Mouse (Mus musculus): Measurements from ENCODE around the gene Rlim.

Rlim gene

GRCm38 (mm10) chrX:103981169-103981689, at the start of gene Rlim:
Rlim (minus strand) TSS chrX:103981284.
- peak; percentile 76 to 91 for DNase-seq (ENCODE audit: low spot score in 2 of 2)

GRCm38 (mm10) chrX:104017196-104017595, 36.1 kb upstream of the Rlim start:
- no peak for DNase-seq (ENCODE audit: low spot score in 2 of 2)

DNA sequence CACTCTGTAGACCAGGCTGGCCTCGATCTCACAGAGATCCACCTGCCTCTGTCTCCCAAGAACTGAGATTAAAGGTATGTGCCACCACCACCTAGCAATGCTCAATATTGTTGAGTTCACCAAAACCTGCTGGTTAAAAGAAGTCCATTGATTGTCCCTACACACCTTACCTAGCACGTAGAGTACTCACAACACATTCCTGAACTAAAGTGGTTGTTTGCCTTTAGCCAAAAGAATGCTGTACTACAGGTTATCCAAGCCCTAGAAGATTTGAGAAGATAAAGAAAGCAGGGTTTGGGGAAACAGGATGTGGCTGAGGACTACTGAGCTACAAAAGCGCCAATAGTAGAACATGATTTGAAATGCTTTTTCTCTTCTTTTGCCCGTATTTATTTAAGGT, 34.0 kb upstream of the Rlim start:
- no peak for DNase-seq (ENCODE audit: low spot score in 2 of 2)

- no peak for DNase-seq (ENCODE audit: low spot score in 2 of 2)
Observed at GRCm38 (mm10) chrX:104013318-104013811, 32.3 kb upstream of the Rlim start.

GRCm38 (mm10) chrX:103994741-103995140, 13.7 kb upstream of the Rlim start:
- no peak for DNase-seq (ENCODE audit: low spot score in 2 of 2)

GRCm38 (mm10) chrX:103993864-103994263, 12.8 kb upstream of the Rlim start:
- no peak for DNase-seq (ENCODE audit: low spot score in 2 of 2)

- DNase-seq (ENCODE audit: low spot score in 2 of 2): no peak
Observed at GRCm38 (mm10) chrX:103991702-103992101, 10.6 kb upstream of the Rlim start.

GRCm38 (mm10) chrX:103990392-103990791, 9.3 kb upstream of the Rlim start:
- no peak for DNase-seq (ENCODE audit: low spot score in 2 of 2)

GRCm38 (mm10) chrX:103987215-103987964, 6.3 kb upstream of the Rlim start:
- DNase-seq (ENCODE audit: low spot score in 2 of 2): no peak

- DNase-seq (ENCODE audit: low spot score in 2 of 2): no peak
Observed at GRCm38 (mm10) chrX:103986159-103986558, 5.1 kb upstream of the Rlim start.

DNA sequence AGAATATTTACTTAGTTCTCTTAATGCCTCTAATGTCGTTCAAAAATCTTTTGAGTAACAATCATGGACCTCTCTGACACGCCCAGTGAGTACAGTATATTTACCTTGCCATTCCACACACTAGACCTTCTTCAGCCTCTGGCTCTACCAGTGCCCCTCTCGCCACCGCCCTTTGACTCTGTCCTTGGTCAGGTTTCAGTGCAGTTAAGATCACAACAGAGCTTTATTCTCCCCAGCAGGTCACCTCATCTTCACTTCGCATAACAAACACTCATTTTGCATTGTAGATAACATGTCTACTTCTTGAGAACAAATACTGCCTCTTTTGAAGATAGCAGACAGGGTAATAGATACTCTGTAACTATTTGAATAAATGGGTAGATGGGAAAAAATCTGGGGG, 3.9 kb upstream of the Rlim start:
- DNase-seq (ENCODE audit: low spot score in 2 of 2): no peak

DNA sequence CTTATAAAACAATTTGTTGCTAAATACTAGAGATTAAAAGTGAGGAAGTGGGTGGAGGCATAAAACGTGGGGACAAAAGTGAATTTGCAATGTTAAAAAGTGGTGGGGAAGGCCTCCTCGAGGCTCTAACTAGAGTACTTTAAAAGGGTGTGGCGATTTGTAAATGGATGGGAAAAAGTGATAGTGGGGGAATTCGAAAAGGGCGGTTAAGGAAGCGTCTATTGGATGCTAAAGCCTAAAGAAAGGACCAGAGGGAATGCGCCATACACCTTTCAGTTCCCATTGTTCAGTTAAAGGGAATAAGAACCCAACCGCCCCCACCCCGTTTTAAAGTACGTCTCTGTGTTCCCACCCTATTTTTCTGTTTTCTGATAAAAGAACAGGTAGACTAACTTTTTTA, 722 bp upstream of the Rlim start:
- DNase-seq (ENCODE audit: low spot score in 2 of 2): no peak

DNA sequence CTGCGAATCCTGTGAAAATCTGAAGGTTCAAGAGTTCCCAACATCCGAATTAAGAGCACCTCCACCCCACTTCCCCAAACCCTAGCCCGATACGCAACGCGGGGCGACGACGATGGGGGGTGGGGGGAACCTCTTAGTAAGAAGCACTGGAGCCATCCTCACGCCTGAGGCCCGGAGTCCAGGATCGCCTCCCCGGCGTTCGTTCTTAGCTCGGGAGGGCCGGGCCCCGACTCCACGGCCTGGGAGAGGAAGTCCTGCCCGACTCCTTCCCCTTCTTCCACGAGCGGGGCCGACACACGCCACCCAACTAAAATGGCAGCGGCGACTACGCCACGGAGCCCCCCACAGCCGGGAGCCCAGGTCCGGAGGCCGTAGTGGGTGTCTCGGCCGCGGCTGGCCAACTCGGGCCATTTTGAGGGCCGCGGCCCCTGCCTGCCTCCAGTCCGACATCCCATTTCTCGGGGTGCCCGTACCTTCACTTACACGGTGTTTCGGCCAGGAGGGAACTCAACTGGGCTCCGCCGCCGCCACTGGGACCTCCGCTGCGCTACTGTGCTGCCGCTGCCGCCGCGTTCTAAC, 405 bp downstream of the Rlim start:
- peak; percentile 10 to 17 for DNase-seq (ENCODE audit: low spot score in 2 of 2)

DNA sequence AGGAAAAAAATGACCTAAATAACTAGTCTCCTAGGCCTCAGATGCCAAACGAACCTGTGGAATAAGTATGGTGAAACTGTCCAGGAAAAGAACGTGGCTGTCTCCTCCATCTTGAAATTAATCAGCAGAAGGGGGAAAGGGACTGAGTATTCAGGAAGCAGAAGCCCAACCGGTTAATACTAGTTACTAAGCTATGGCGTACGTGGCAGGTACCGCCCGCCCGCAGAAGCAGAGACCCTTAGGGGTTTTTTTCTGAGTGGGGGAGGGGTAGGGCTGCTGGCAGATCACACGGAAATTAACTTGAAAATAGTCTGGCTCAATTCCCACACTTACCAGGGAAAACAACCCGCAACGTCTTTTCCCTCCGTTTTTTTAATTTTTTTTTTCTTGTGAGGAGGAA, 1.0 kb downstream of the Rlim start:
- DNase-seq (ENCODE audit: low spot score in 2 of 2): no peak

GRCm38 (mm10) chrX:103939701-103940100, 41.4 kb downstream of the Rlim start:
- DNase-seq (ENCODE audit: low spot score in 2 of 2): no peak

- no peak for DNase-seq (ENCODE audit: low spot score in 2 of 2)
Observed at GRCm38 (mm10) chrX:103937333-103937732, 43.8 kb downstream of the Rlim start.

DNA sequence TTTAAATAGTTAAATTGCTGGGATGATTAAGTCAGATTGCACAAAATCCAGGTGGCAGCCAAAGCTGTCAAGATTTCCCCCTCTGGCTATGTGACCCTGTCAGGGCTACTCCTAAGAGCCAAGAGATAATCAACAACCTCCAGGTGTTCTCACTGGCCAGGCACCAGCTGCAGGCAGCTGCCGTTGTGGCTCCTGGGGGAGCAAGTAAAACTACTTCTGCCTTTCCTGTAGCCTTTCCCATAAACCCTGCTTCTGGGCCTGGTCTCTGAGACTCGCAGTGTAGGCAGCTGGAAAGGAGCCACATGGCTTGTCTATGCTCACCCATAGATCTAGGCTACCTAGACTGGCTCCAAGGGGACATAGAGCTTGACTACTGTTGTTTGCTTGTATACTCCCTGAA, 58.6 kb downstream of the Rlim start:
- no peak for DNase-seq (ENCODE audit: low spot score in 2 of 2)

DNA sequence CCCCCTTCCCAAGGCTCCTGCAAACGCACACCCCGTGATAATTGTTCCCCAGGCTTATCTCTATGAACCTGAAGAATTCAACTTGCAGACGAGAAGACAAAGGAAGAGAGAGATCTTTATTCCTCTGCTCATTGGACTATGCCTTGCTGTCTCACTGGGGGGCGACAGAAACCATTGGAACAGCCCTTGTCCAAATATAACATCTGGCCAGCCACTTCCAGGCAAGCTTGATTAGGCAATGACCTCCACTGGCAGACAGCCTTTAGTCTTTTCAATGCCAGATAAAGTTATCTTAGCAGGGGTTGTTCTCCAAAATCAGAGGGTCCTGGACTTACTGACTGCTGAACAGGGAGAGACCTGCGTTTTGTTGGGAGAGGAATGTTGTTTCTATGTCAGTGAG, 62.1 kb downstream of the Rlim start:
- peak in 1 of 2 experiments; percentile 7 for DNase-seq (ENCODE audit: low spot score in 2 of 2)

- DNase-seq (ENCODE audit: low spot score in 2 of 2): peak; percentile 1 to 9
Observed at GRCm38 (mm10) chrX:103914790-103915189, 66.3 kb downstream of the Rlim start.
